Mouse (Mus musculus): ENCODE measurements at regions not wholly inside any gene's neighbourhood (a gene's known extent, or its start where the extent isn't known, plus 50 kb on each side); places are given as distances from the start of the nearest gene placed in this dataset.
A peak's percentile ranks its signal among the peaks of the same experiment; 100 is the strongest.
"Not testable (repeated sequence)": the region's sequence is repeated elsewhere in the genome, so short reads cannot be mapped to it uniquely, and the experiment has no call there.

- DNase-seq: no peak
These were observed 59.1 kb downstream of the Klf6 start for GRCm38 (mm10) chr13:5920422-5920821.

- no peak for DNase-seq
These were observed 70.2 kb downstream of the Klf6 start for GRCm38 (mm10) chr13:5931433-5931832.

- no peak for DNase-seq
These were observed 76.2 kb downstream of the Klf6 start for GRCm38 (mm10) chr13:5937436-5937835.

GRCm38 (mm10) chr13:5937970-5938369 is 76.7 kb downstream of the Klf6 start:
- no peak for DNase-seq

GRCm38 (mm10) chr13:5939368-5939767 is 78.1 kb downstream of the Klf6 start:
- DNase-seq: no peak

GRCm38 (mm10) chr13:5952863-5953262 is 91.6 kb downstream of the Klf6 start:
- no peak for DNase-seq

- not testable (repeated sequence) for DNase-seq
These were observed 93.8 kb downstream of the Klf6 start for GRCm38 (mm10) chr13:5955121-5955520.

- DNase-seq: no peak
These were observed 94.9 kb downstream of the Klf6 start for GRCm38 (mm10) chr13:5956145-5956544.

- DNase-seq: no peak
These were observed 101.7 kb downstream of the Klf6 start for GRCm38 (mm10) chr13:5962947-5963346.

- peak; percentile 37 to 59 for DNase-seq
These were observed 103.3 kb downstream of the Klf6 start for GRCm38 (mm10) chr13:5964626-5965025.

GRCm38 (mm10) chr13:5978615-5979014 is 117.3 kb downstream of the Klf6 start:
- no peak for DNase-seq

- no peak for DNase-seq
These were observed 126.2 kb downstream of the Klf6 start for GRCm38 (mm10) chr13:5987491-5987890.

GRCm38 (mm10) chr13:5988407-5988806 is 127.1 kb downstream of the Klf6 start:
- DNase-seq: no peak

GRCm38 (mm10) chr13:6000559-6001217 is 139.4 kb downstream of the Klf6 start:
- no peak for DNase-seq

GRCm38 (mm10) chr13:6001218-6001564 is 139.9 kb downstream of the Klf6 start:
- DNase-seq: no peak

- DNase-seq: peak; percentile 79 to 88
These were observed 144.6 kb downstream of the Klf6 start for GRCm38 (mm10) chr13:6005901-6006300.

- no peak for DNase-seq
These were observed 148.4 kb downstream of the Klf6 start for GRCm38 (mm10) chr13:6009671-6010070.

GRCm38 (mm10) chr13:6027207-6027606 is 165.9 kb downstream of the Klf6 start:
- no peak for DNase-seq

- DNase-seq: no peak
These were observed 167.6 kb downstream of the Klf6 start for GRCm38 (mm10) chr13:6028878-6029277.

- no peak for DNase-seq
These were observed 168.2 kb downstream of the Klf6 start for GRCm38 (mm10) chr13:6029461-6029860.

GRCm38 (mm10) chr13:6030128-6030527 is 168.8 kb downstream of the Klf6 start:
- DNase-seq: no peak

- no peak for DNase-seq
These were observed 178.8 kb downstream of the Klf6 start for GRCm38 (mm10) chr13:6040132-6040531.

GRCm38 (mm10) chr13:6040663-6041062 is 179.4 kb downstream of the Klf6 start:
- DNase-seq: no peak

- DNase-seq: no peak
These were observed 181.2 kb downstream of the Klf6 start for GRCm38 (mm10) chr13:6042495-6042894.

- peak; percentile 50 to 71 for DNase-seq
These were observed 198.4 kb downstream of the Klf6 start for GRCm38 (mm10) chr13:6059515-6060228.

Measured in cerebellum, postnatal 14 days (tissue).